Mouse (Mus musculus): Measurements from ENCODE around the gene Tmem262.

GRCm38 (mm10) chr19:6048681-6049410, 31.0 kb upstream of the Tmem262 start:
- TF ChIP-seq CTCF (IDR thresholded peaks at IDR 0.05; ENCODE audit: borderline replicate concordance, insufficient read depth, low read depth, low read length) (no peak), POLR2A (IDR thresholded peaks at IDR 0.05; ENCODE audit: borderline replicate concordance, insufficient read depth, low read length) (no peak)

Measured in cerebellum, adult 2 months (tissue).